Mouse (Mus musculus) olfactory bulb, adult 2 months (tissue): ENCODE data around the gene Grn.
A peak's percentile ranks its signal among the peaks of the same experiment; 100 is the strongest.

Experiments
- CTCF ChIP-seq: fragments of 200-500 bp; IDR thresholded peaks from 2 replicates; pipeline ENCODE4 v1.5.1; 2012; ENCODE audit warnings: low read depth, mild to moderate bottlenecking, low read length, moderate library complexity; ENCODE audit not compliant: insufficient read depth
- POLR2A ChIP-seq: fragments of 200-500 bp; IDR thresholded peaks from 2 replicates; pipeline ENCODE4 v1.6.1; 2012; ENCODE audit warnings: mild to moderate bottlenecking, low read depth, low read length, moderate library complexity; ENCODE audit not compliant: insufficient read depth

DNA sequence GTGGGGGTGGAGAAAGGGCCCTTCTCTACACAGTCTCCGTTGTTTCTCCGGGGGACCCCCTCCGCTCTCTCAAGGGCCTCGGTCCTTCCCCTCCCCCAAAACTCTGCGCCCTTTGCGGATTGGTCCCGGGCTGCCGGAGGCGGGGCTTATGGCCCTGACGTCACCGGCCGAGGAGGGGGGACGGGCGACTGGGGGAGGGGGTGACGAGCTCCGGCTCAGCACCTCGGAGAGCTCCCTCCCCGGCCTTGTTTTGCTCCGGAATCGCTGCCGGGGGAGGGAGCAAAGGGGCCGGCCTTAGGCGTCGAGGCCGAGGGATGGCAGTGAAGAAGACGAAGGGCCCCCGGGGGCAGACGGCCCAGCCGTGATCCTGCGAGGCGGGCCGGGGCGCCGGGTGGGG lies 36.9 kb upstream of the Grn start, which contains the start of gene Rundc3a:
- TF ChIP-seq CTCF (no peak), POLR2A (peak; percentile 73)
